Mouse (Mus musculus) liver, embryonic 14.5 days (tissue): Measurements from ENCODE around the gene Spock1.

Experiments
- CTCF ChIP-seq: IDR thresholded peaks from 2 replicates; pipeline ENCODE4 v1.5.1; 2016; ENCODE audit warnings: antibody characterized with exemption, low read depth, control low read depth
- EP300 ChIP-seq: IDR thresholded peaks from 2 replicates; pipeline ENCODE4 v1.6.1; 2016; ENCODE audit warnings: antibody characterized with exemption, low read depth

- TF ChIP-seq CTCF (no peak), EP300 (no peak)
These were observed 277.6 kb downstream of the Spock1 start for GRCm38 (mm10) chr13:57630532-57630931.
